11 mouse cellular contexts compared by ENCODE assay signal in the genomic region with DNA sequence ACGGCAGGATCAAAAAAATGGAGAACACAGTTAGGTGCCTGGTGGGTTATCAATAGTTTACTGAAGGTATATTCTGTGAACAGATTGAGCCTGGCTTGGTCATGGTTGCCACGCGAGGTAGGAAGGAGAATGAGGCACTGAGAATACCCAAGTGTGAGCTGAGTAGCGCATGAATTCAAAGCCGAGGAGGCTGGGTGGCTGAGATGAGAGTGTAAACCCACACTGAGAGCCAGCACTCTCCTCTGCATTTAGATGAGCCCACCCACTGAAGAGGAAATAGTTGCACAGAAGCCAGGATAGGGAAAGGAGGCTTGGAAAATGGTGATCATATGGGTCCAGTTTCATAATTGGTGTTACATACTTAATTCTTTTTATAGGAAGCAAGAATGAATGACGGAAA.
"Had no signal": no experiment of that assay in that cellular context is flagged by ENCODE, and none has a peak within 500 bp of the region (broad histone marks: within the 10 kb centered on the region; RNA-seq: fewer than 3 reads in every experiment).

No protein-coding gene starts in this region.

- DNase-seq: kidney, adult 18-20 months; kidney, postnatal 10 days; lung, embryonic 14.5 days; lung, postnatal 10 days; lung, postnatal 4 days; midbrain, embryonic 14.5 days; spleen, adult 18-20 months; thymus, adult 2 months; thymus, postnatal 25 days had no signal

- ATAC-seq: intestine, embryonic 15.5 days; liver, embryonic 12.5 days had no signal
